Mouse (Mus musculus) intestine, embryonic 15.5 days (tissue): Measurements from ENCODE around the gene Gm10638. TPM values are rescaled to one million over a fixed set of nuclear protein-coding genes. Genes with fewer than 3 reads are reported as not detected.

Experiments
- ATAC-seq: fragments of 200-750 bp; cut with Nextera tagmentation; 2 replicates; pipeline ENCODE4 v1.8.0; 2017; ENCODE audit warnings: moderate TSS enrichment, moderate library complexity
- H3K27ac ChIP-seq: fragments of 300-500 bp; sonication (generic); 2 replicates; pipeline ENCODE4 v1.5.1; 2015; ENCODE audit warnings: mild to moderate bottlenecking, inconsistent platforms
- H3K27me3 ChIP-seq: fragments of 300-500 bp; sonication (generic); replicated peaks from 2 replicates; pipeline ENCODE4 v1.6.1; 2015; ENCODE audit warnings: inconsistent platforms
- H3K36me3 ChIP-seq: fragments of 300-500 bp; sonication (generic); 2 replicates; pipeline ENCODE4 v1.6.1; 2015; ENCODE audit warnings: inconsistent platforms
- H3K4me1 ChIP-seq: fragments of 300-500 bp; sonication (generic); replicated peaks from 2 replicates; pipeline ENCODE4 v1.6.1; 2015; ENCODE audit warnings: inconsistent platforms
- H3K4me2 ChIP-seq: fragments of 300-500 bp; sonication (generic); replicated peaks from 2 replicates; pipeline ENCODE4 v1.6.1; 2015; ENCODE audit warnings: mild to moderate bottlenecking, inconsistent platforms
- H3K4me3 ChIP-seq: fragments of 300-500 bp; sonication (generic); replicated peaks from 2 replicates; pipeline ENCODE4 v1.5.1; 2015; ENCODE audit warnings: inconsistent platforms
- H3K9ac ChIP-seq: fragments of 300-500 bp; sonication (generic); 2 replicates; pipeline ENCODE4 v1.6.1; 2015; ENCODE audit warnings: inconsistent platforms
- H3K9me3 ChIP-seq: fragments of 300-500 bp; sonication (generic); 2 replicates; pipeline ENCODE4 v1.6.1; 2016; ENCODE audit warnings: inconsistent platforms
- WGBS: fragments of 180-500 bp; shearing (Covaris S2); methylation state at CpG from one replicate; pipeline ENCODE4 v1.1.7; 2015; 5-methylcytosine and 5-hydroxymethylcytosine counted together
- polyA plus RNA-seq: library from polyadenylated mRNA; unstranded; fragments of >200 nt; fragmentation: Nextera tagmentation; extraction: Ambion mirVana; gene quantifications from 2 replicates; pipeline ENCODE4 v1.2.1, GENCODE M21; 2015

The Gm10638 gene
- polyA plus RNA-seq = 2.9 and 3.7 TPM in 2 replicates

DNA sequence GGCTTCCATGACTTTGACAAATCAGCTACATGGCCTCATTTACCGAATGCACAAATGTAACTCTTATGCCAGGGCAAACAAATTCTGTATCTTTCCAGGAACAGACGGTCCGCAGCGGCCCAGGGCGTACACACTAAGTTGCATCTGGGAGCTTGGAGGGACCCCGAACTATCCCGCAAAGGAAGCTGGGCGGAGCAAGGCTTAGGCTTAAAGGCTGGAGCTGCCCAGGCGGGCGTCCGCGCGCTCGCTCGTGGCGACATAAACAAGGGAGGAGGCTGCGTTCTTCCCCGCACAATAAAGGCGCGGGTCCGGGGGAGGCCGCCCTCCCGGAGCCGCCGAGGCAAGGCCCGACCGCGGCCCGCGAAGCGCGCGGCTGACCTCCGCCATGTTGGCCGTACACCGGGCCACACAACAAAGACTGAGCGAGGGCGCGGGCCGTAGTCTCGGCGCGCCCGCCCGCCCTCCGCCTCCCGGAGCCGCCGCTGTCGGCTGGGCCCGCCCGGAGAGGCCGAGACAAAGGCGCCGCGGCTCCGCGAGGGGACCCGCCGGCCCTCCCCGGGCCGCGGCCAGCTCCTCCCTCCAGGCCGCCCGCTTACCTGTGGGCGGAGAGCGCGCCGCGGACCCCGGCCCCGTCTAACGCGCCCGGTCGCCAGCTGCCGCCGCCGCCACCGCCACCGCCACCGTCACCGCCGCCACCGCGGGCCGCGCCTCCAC lies at the start of gene Gm10638, which contains the start of gene Siah1a:
TSS of gene Gm10638 (plus strand) at position 479 of the 714 bp plus-strand sequence.
TSS of gene Siah1a (minus strand) at position 714 of the 714 bp plus-strand sequence.
- Histone ChIP-seq H3K36me3 (no peaks in the 10 kb centered on the region), H3K9ac (peak within 1 kb of the TSS; percentile 87), H3K4me3 (peak within 1 kb of the TSS; percentile 69), H3K27me3 (no peaks in the 10 kb centered on the region), H3K4me1 (0 out of 2 replicates have a peak, but pooled peaks cover 5% of the 10 kb centered on the region), H3K9me3 (no peaks in the 10 kb centered on the region), H3K27ac (peak within 1 kb of the TSS; percentile 92), H3K4me2 (peak within 1 kb of the TSS; percentile 75)
- peak; percentile 91 for ATAC-seq
- WGBS = under 1% methylated on average over 83 of the region's 88 CpGs

DNA sequence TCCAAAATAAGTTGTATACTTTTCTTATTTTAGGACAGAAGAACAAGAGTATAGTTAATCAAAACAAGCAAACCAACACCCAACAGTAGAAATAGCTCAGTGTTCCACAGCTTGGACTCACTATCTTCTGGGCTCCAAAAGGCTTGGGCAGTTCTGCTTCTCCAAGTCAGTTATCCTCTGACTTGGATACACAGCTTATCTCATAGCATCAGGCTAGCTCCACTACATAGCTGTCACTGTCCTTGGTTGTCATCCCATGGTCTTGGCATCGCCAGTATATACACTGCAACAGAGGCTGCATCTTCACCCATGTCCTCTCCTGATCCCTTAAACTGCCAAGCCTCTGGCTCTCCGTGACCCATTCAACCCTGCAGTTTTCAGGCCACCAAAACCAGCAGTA lies 49.8 kb upstream of the Gm10638 start:
- Histone ChIP-seq H3K9ac (no peak overlapping the region), H3K4me1 (no peaks in the 10 kb centered on the region), H3K4me3 (no peak overlapping the region), H3K27me3 (no peaks in the 10 kb centered on the region), H3K4me2 (no peak overlapping the region), H3K27ac (no peak overlapping the region), H3K36me3 (no peaks in the 10 kb centered on the region), H3K9me3 (no peaks in the 10 kb centered on the region)
- 92% methylated on average over 2 of the region's 2 CpGs for WGBS
- ATAC-seq = no peak

DNA sequence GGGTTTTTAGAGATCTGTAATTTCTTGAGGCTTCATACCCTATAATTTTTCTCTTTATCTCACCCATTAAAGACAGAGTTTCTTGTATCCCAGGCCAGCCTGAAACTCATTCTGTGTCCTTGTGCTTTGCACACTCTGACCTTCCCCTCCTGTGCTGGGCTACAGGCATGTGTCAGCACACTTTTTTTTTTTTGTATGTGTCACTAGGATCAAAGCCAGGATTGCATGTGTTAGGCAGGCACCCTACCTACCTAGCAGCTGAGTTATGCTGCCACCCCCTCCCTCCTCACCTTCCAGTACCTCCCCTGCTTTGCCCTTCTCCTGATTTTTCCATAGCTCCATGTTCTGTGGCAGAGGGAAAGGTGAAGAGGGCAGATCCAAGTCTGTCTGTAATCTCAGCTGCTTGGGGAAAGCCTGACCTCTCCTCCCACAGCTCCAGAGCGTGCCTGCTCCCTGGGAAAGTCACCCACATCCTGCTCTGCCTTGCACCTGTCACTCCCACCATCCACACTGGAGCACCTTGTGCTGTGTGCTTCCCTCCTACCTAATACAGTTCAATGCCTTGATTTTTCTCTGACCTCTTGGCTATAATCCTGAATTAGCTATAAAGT lies 46.6 kb upstream of the Gm10638 start:
- no peak for ATAC-seq
- H3K4me2 ChIP-seq = no peak overlapping the region

DNA sequence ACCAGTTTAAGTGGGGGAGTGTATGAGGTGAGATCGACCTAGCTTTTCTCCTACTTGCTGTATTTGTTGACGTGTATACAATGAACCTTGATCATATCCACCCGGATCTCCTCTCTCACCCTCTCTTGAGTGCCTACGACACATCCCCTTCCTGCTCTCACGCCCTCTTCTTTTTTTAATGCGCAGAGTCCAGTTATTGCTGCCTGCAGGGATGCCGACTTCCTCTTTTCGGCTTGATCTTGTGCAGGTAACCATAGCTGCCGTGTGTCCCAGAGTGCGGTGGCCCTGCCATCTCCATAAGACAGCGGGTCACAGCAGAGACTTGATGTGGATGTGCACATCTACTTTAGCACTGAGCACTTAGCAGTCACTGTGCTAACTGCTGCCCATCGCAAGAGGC lies 46.0 kb upstream of the Gm10638 start:
- H3K4me2 ChIP-seq = no peak overlapping the region
- H3K27ac ChIP-seq = no peak overlapping the region
- H3K27me3 ChIP-seq = no peaks in the 10 kb centered on the region
- no peaks in the 10 kb centered on the region for H3K36me3 ChIP-seq
- WGBS = 85% methylated on average over 12 of the region's 12 CpGs
- H3K4me3 ChIP-seq = no peak overlapping the region
- ATAC-seq = no peak
- no peak overlapping the region for H3K9ac ChIP-seq
- H3K9me3 ChIP-seq = no peaks in the 10 kb centered on the region
- H3K4me1 ChIP-seq = no peaks in the 10 kb centered on the region

More for the DNA sequence above, 46.6 kb upstream of the Gm10638 start:
- no peaks in the 10 kb centered on the region for H3K36me3 ChIP-seq
- no peak overlapping the region for H3K9ac ChIP-seq
- no peaks in the 10 kb centered on the region for H3K9me3 ChIP-seq
- no peaks in the 10 kb centered on the region for H3K27me3 ChIP-seq
- no peak overlapping the region for H3K27ac ChIP-seq
- no peak overlapping the region for H3K4me3 ChIP-seq
- no peaks in the 10 kb centered on the region for H3K4me1 ChIP-seq
- WGBS = 66% methylated on average over 1 of the region's 1 CpGs

DNA sequence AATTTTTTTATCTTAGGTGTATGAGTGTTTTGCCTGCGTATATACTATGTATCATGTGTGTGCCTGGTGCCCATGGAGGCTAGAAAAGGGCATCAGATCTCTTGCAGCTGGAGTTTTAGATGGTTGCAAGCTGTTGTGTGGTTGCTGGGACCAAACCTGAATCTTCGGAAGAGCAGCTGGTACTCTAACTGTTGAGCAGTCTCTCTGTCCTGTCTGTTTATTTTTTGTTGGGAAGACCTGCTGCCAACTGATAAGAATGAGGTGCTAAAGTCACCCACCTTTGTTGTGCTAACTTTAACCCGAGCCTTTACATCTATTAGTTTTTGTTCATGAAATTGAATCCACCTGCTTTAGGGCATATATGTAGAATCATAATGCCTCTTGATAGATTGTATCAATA lies 43.0 kb upstream of the Gm10638 start:
- H3K9ac ChIP-seq = no peak overlapping the region
- no peaks in the 10 kb centered on the region for H3K27me3 ChIP-seq
- WGBS = 85% methylated on average over 3 of the region's 3 CpGs
- ATAC-seq = no peak
- H3K27ac ChIP-seq = no peak overlapping the region
- no peaks in the 10 kb centered on the region for H3K9me3 ChIP-seq
- no peaks in the 10 kb centered on the region for H3K4me1 ChIP-seq
- no peaks in the 10 kb centered on the region for H3K36me3 ChIP-seq
- no peak overlapping the region for H3K4me3 ChIP-seq
- H3K4me2 ChIP-seq = no peak overlapping the region

DNA sequence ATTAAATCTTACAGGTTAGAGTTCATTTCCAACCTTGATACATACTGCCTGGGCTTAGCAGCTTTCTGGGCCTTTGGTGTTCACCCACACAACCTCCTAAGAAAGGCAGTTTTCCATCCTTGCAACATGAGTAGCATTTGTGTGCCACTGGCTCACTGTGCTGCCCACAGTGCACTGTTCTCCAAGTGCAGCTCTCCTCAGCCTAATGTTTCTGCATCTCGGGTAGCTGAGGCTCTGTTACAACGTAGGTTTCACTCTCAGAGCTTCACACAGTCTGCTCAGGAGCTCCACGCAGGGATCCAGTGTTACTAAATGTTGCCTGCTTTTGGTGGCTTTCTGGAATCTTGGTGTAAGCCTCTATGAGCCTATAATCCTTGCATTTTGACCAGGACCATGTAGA lies 40.2 kb upstream of the Gm10638 start:
- Histone ChIP-seq H3K27ac (no peak overlapping the region), H3K4me2 (no peak overlapping the region), H3K4me1 (no peaks in the 10 kb centered on the region), H3K4me3 (no peak overlapping the region), H3K36me3 (0 out of 2 replicates have a peak, but pooled peaks cover 2% of the 10 kb centered on the region), H3K27me3 (no peaks in the 10 kb centered on the region), H3K9me3 (no peaks in the 10 kb centered on the region), H3K9ac (no peak overlapping the region)
- WGBS = 86% methylated on average over 3 of the region's 3 CpGs
- ATAC-seq = no peak

DNA sequence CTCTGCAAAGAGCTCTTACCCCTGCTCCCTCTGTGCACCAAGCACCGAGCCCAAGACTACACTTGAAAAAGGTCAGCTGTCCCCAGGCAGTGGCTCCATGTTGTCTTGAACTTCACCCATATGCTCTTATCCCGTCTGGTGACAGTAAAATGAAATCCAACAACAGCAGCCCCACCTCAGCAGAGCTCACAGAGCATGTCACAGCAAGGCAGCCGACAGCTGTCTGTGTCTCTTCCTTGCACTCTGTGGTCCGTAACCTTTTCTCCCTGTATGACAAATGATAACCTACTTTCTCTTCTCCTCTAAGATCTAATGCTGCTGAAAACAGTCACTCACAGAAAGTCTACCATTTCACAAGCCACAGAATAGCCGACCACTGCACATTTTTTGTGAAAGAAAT lies 38.7 kb upstream of the Gm10638 start:
- H3K9ac ChIP-seq = no peak overlapping the region
- no peak for ATAC-seq
- H3K9me3 ChIP-seq = no peaks in the 10 kb centered on the region
- no peaks in the 10 kb centered on the region for H3K4me1 ChIP-seq
- H3K27me3 ChIP-seq = no peaks in the 10 kb centered on the region
- WGBS = 81% methylated on average over 5 of the region's 5 CpGs
- H3K27ac ChIP-seq = no peak overlapping the region
- 0 out of 2 replicates have a peak, but pooled peaks cover 2% of the 10 kb centered on the region for H3K36me3 ChIP-seq
- H3K4me3 ChIP-seq = no peak overlapping the region
- H3K4me2 ChIP-seq = no peak overlapping the region

DNA sequence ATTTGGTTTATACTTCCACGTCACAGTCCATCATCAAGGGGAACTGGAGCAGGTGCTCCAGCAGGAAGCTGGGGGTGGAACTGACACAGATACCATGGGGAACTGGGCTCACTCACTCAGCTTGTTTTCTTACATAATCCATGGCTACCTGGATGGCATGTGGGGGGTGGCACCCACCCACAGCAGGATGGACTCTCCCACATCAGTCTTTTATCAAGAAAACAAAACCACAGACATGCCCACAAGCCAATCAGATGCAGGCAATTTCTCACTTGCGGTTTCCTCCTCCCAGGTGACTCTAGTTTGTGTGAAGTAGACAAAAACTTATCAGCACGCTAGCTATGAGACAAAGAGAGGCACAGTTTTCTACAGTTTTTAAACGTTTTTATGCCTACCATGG lies 37.6 kb upstream of the Gm10638 start:
- Histone ChIP-seq H3K27ac (no peak overlapping the region), H3K36me3 (0 out of 2 replicates have a peak, but pooled peaks cover 2% of the 10 kb centered on the region), H3K4me1 (no peaks in the 10 kb centered on the region), H3K4me3 (no peak overlapping the region), H3K4me2 (no peak overlapping the region), H3K9ac (no peak overlapping the region), H3K9me3 (no peaks in the 10 kb centered on the region), H3K27me3 (no peaks in the 10 kb centered on the region)
- ATAC-seq = no peak
- 75% methylated on average over 4 of the region's 4 CpGs for WGBS

DNA sequence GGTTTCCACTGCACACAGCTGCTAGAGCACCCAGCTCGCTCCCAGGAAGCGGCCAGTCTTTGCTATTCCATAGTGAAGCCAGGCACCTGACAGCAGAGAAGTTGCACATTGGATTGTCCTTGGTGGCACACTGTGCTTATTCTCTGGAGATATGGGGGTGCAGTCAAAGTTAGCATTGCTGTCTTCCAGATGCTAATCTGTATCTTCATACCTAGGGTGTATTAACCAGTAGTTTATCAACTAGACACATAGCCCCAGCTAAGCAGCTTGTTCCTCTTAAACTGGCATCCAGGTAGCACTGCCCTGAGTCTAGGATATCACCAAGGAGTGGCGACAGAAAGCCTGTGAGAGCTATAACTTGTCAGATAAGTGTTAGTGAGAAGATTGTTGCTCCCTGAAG lies 32.9 kb upstream of the Gm10638 start:
- H3K9ac ChIP-seq = no peak overlapping the region
- 0 out of 2 replicates have a peak, but pooled peaks cover 2% of the 10 kb centered on the region for H3K36me3 ChIP-seq
- 93% methylated on average over 3 of the region's 3 CpGs for WGBS
- H3K4me2 ChIP-seq = no peak overlapping the region
- no peak overlapping the region for H3K4me3 ChIP-seq
- no peaks in the 10 kb centered on the region for H3K9me3 ChIP-seq
- no peaks in the 10 kb centered on the region for H3K27me3 ChIP-seq
- H3K4me1 ChIP-seq = no peaks in the 10 kb centered on the region
- ATAC-seq = no peak
- H3K27ac ChIP-seq = no peak overlapping the region

DNA sequence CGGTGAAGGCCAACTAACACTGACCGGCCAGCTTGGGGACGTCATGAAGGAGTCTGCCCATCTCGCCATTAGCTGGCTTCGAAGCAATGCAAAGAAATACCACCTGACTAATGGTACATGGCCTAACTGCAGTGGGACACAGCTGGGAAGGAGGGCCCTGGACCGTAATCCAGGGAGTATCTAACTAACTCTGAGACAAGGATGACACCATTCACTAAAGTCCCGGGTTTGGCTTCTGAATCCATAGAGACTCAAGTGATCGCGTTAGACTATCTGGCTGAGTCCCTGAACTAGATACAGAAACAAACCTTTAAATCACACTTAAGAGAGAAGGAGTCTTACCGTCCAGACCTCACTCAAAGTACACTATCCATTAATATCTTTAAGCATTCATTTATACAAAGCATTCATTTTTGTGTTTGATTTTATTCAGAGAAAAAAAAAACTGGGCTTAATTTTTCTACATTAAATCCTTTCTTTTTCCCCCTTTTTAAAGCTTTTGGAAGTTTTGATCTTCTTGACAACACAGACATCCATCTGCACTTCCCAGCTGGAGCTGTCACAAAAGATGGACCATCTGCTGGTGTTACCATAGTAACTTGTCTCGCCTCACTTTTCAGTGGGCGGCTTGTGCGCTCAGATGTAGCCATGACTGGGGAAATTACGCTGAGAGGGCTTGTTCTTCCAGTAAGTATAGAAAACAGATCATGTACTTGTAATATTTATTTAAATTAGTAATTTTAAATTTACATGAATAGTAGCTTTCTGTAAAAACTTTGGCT lies 31.9 kb upstream of the Gm10638 start:
- WGBS = 72% methylated on average over 14 of the region's 14 CpGs
- Histone ChIP-seq H3K4me1 (no peaks in the 10 kb centered on the region), H3K36me3 (0 out of 2 replicates have a peak, but pooled peaks cover 2% of the 10 kb centered on the region), H3K27ac (no peak overlapping the region), H3K9me3 (no peaks in the 10 kb centered on the region), H3K4me2 (no peak overlapping the region), H3K4me3 (no peak overlapping the region), H3K9ac (no peak overlapping the region), H3K27me3 (no peaks in the 10 kb centered on the region)
- no peak for ATAC-seq

DNA sequence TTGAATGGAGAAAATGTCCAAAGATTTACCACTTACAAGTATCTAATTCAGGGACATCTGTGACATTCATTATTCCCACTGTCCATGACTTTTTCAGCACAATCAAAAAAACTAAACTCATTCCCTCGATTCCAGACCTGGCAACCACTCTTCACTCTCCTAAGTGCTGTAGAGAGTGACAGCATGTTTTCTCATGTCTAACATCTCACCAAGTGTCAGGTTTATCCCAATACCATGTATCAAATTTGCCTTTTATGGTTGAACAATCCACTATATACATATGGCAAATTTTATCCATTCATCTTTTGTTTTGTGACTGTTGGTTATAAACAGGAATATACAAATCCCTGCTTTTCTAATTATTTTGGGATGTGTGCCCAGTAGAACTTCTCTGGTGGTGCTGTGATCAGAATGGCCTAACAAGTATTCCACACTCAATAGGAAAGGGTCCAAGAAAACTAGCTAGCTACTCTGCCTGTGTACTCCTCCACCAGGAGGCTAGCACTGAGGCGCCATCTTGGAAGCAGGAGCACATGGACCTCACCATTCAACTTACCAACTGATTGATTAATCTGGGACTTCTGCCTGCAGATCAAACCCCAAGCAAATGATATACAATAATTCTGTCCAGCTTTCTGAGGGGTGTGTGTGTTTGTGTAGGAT lies 27.0 kb upstream of the Gm10638 start:
- Histone ChIP-seq H3K4me3 (no peak overlapping the region), H3K4me1 (no peaks in the 10 kb centered on the region), H3K9me3 (no peaks in the 10 kb centered on the region), H3K27me3 (no peaks in the 10 kb centered on the region), H3K9ac (no peak overlapping the region), H3K36me3 (no peaks in the 10 kb centered on the region), H3K27ac (no peak overlapping the region), H3K4me2 (no peak overlapping the region)
- WGBS = 84% methylated on average over 2 of the region's 2 CpGs
- no peak for ATAC-seq

DNA sequence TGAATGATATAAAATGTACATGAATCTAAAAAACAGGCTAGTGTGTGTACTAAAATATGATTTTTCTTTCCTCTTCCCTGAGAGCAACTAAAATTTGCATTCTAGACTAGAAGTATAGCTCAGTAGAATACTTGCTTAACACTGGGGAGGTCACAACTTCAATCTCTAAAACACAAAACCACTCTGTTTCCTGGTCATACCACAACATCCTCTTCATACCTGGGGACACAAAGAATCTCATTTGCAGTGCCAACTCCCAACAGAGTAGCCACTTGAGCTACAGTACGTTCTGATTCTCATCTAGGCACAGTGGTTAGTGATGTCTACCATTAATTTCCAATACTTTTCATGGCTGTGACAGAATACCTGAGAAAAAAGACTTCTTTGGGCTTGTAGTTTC lies 26.1 kb upstream of the Gm10638 start:
- Histone ChIP-seq H3K4me1 (no peaks in the 10 kb centered on the region), H3K27me3 (no peaks in the 10 kb centered on the region), H3K36me3 (0 out of 2 replicates have a peak, but pooled peaks cover 2% of the 10 kb centered on the region), H3K9me3 (no peaks in the 10 kb centered on the region), H3K4me3 (no peak overlapping the region), H3K4me2 (no peak overlapping the region), H3K27ac (no peak overlapping the region), H3K9ac (no peak overlapping the region)
- 88% methylated on average over 1 of the region's 1 CpGs for WGBS
- ATAC-seq = no peak
